Mouse (Mus musculus): ENCODE data around the gene Pdha2. TPM values are rescaled to one million over a fixed set of nuclear protein-coding genes. Genes with fewer than 3 reads are reported as not detected.

Gene Pdha2
- total and polyA plus RNA-seq, 3 experiments: not detected

DNA sequence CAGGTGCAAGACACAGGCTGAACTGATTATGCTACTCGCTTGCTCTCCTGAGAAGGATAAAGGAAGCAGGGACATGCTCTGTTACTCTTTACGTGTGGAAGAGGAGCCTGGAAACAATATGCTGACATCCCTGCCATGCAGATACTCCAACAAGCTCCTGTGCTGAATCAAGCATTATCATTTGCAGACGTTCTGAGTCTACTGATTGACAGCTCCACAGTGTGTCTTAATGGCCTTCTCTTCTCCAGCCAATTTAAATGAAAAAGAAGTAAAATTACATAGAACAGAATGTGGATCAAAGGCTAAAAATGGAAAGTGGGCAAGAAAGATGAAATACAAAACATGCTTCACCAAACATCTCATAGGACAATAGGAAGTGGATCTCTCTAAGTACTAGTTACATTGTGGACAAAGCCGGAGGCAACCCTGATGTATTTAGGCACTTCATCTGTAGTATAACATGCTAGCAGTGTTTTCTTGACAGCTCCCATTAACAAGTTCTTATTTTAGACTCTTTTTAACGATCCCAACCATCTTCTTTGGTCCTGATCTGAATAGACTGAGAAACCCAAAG lies 32.7 kb upstream of the Pdha2 start:
- no peak overlapping the region for H3K4me3 ChIP-seq (ENCODE audit: control insufficient read depth in 1 of 2, insufficient read depth in 1 of 2, low read depth in 2 of 2, low read length in 2 of 2)
- TF ChIP-seq ZKSCAN1 (IDR thresholded peaks at IDR 0.05; ENCODE audit: low read depth, low read length): no peak
- no peak for TF ChIP-seq CTCF (IDR thresholded peaks at IDR 0.05 in 2 of 3, conservative IDR thresholded peaks at IDR 0.05 in 1 of 3; ENCODE audit: control insufficient read depth in 1 of 3, insufficient read depth in 1 of 3, low read depth in 2 of 3, low read length in 3 of 3, poor library complexity in 1 of 3, severe bottlenecking in 1 of 3)
- no peak for TF ChIP-seq MAX (IDR thresholded peaks at IDR 0.05; ENCODE audit: low read length)
- no peak for TF ChIP-seq MYC (IDR thresholded peaks at IDR 0.05; ENCODE audit: low read depth, low read length)
- TF ChIP-seq MXI1 (IDR thresholded peaks at IDR 0.05; ENCODE audit: low read depth, low read length): no peak
- TF ChIP-seq GATA1 (IDR thresholded peaks at IDR 0.05; ENCODE audit: low read depth, low read length): no peak
- TF ChIP-seq UBTF (IDR thresholded peaks at IDR 0.05; ENCODE audit: borderline replicate concordance, insufficient read depth, low read depth, low read length): no peak
- TF ChIP-seq KAT2A (conservative IDR thresholded peaks at IDR 0.05; ENCODE audit: low read depth, low read length): no peak

DNA sequence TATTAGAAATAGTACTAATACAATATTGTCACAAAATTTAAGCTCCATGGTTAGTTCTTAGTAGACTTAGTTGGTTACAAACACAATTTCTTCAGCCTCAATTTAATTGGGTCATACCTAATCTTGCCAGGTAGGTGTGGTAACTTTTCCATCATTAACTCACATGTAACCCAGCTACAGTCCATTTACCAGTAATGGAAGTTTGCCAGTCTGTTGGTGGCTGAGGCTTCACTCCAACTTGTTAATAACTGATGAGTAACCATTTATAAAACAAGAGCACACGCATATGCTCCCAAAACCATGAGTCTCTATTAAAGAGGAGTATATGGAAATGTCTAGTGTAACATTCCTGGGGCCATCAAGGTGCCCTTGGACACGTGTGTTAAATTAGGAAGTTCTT lies 25.9 kb upstream of the Pdha2 start:
- no peak for DNase-seq (ENCODE audit: low read depth, low spot score)
- Histone ChIP-seq H3K9me3 (replicated peaks; ENCODE audit: insufficient read depth, low read length) (no peaks in the 10 kb centered on the region), H3K79me2 (ENCODE audit: control insufficient read depth, insufficient read depth, low read length, poor library complexity) (no peaks in the 10 kb centered on the region), H3K4me1 (ENCODE audit: control insufficient read depth in 1 of 2, insufficient read depth in 2 of 2, low read length in 2 of 2) (no peaks in the 10 kb centered on the region), H3K27ac (ENCODE audit: control insufficient read depth, low read depth, low read length) (no peak overlapping the region), H3K4me3 (ENCODE audit: control insufficient read depth in 1 of 2, insufficient read depth in 1 of 2, low read depth in 2 of 2, low read length in 2 of 2) (no peak overlapping the region), H3K9ac (ENCODE audit: control insufficient read depth, low read depth, low read length, poor library complexity, severe bottlenecking) (no peak overlapping the region), H3K27me3 (ENCODE audit: control insufficient read depth in 1 of 2, insufficient read depth in 2 of 2, low read length in 2 of 2) (no peaks in the 10 kb centered on the region), H3K36me3 (ENCODE audit: control insufficient read depth in 1 of 2, insufficient read depth in 2 of 2, low read length in 2 of 2) (no peaks in the 10 kb centered on the region)
- no peak for TF ChIP-seq GABPA (IDR thresholded peaks at IDR 0.05; ENCODE audit: low read depth, low read length)

More for the DNA sequence above, 32.7 kb upstream of the Pdha2 start:
- H3K36me3 ChIP-seq (ENCODE audit: control insufficient read depth in 1 of 2, insufficient read depth in 2 of 2, low read length in 2 of 2): no peaks in the 10 kb centered on the region
- no peaks in the 10 kb centered on the region for H3K4me1 ChIP-seq (ENCODE audit: control insufficient read depth in 1 of 2, insufficient read depth in 2 of 2, low read length in 2 of 2)
- H3K27ac ChIP-seq (ENCODE audit: control insufficient read depth, low read depth, low read length): no peak overlapping the region
- no peaks in the 10 kb centered on the region for H3K79me2 ChIP-seq (ENCODE audit: control insufficient read depth, insufficient read depth, low read length, poor library complexity)
- no peaks in the 10 kb centered on the region for H3K27me3 ChIP-seq (ENCODE audit: control insufficient read depth in 1 of 2, insufficient read depth in 2 of 2, low read length in 2 of 2)
- no peaks in the 10 kb centered on the region for H3K9me3 ChIP-seq (replicated peaks; ENCODE audit: insufficient read depth, low read length)
- no peak overlapping the region for H3K9ac ChIP-seq (ENCODE audit: control insufficient read depth, low read depth, low read length, poor library complexity, severe bottlenecking)
- DNase-seq (ENCODE audit: low read depth, low spot score): no peak

DNA sequence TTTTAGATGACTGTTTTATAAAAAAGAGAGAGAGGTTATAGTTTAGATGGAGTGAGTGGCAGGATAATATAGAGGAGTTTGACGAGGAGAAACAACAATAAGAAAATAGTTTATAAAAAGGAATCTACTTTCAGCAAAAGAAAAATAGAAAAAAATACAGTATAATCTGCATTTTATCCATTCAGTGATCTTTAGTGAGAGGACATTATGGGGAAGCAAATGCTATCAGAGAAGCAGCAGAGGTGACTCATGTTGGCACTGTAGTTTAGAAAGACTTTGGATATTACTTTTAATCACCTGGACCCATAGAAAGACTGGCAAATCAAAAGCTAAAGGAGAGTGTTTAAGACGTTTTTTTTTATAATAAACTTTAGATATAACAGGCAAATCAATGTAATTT lies 17.0 kb upstream of the Pdha2 start:
- Histone ChIP-seq H3K27ac (ENCODE audit: control insufficient read depth, low read depth, low read length) (no peak overlapping the region), H3K9ac (ENCODE audit: control insufficient read depth, low read depth, low read length, poor library complexity, severe bottlenecking) (no peak overlapping the region), H3K79me2 (ENCODE audit: control insufficient read depth, insufficient read depth, low read length, poor library complexity) (no peaks in the 10 kb centered on the region), H3K27me3 (ENCODE audit: control insufficient read depth in 1 of 2, insufficient read depth in 2 of 2, low read length in 2 of 2) (no peaks in the 10 kb centered on the region), H3K4me3 (ENCODE audit: control insufficient read depth in 1 of 2, insufficient read depth in 1 of 2, low read depth in 2 of 2, low read length in 2 of 2) (no peak overlapping the region), H3K4me1 (ENCODE audit: control insufficient read depth in 1 of 2, insufficient read depth in 2 of 2, low read length in 2 of 2) (no peaks in the 10 kb centered on the region), H3K36me3 (ENCODE audit: control insufficient read depth in 1 of 2, insufficient read depth in 2 of 2, low read length in 2 of 2) (peaks cover 0 to 2% of the 10 kb centered on the region in 2 experiments; a peak in 2 of 4 replicates), H3K9me3 (replicated peaks; ENCODE audit: insufficient read depth, low read length) (no peaks in the 10 kb centered on the region)
- TF ChIP-seq GATA1 (IDR thresholded peaks at IDR 0.05; ENCODE audit: low read depth, low read length): peak; percentile 53; the same call in 1 of the 2 replicates
- peak; percentile 34; the same call in 1 of the 2 replicates for TF ChIP-seq ZNF384 (IDR thresholded peaks at IDR 0.05; ENCODE audit: low read depth, low read length)
- TF ChIP-seq EP300 (IDR thresholded peaks at IDR 0.05; ENCODE audit: low read depth in 1 of 2, low read length in 2 of 2): peak; percentile 33 to 68; a peak in 2 of 4 replicates
- no peak for TF ChIP-seq BHLHE40 (IDR thresholded peaks at IDR 0.05; ENCODE audit: borderline replicate concordance, low read depth, low read length)
- peak; percentile 26 for DNase-seq (ENCODE audit: low read depth, low spot score)
